ENCODE assay signal across 8 mouse cellular contexts in genomic region chr16:22302606-22303005, GRCm38 (mm10). TPM values are rescaled to one million over a fixed set of nuclear protein-coding genes. Genes with fewer than 3 reads are reported as not detected.
DNase-seq lines count a peak whose midpoint lies in the region; ATAC-seq and TF ChIP-seq lines count a peak whose summit lies in the region.

No protein-coding gene starts in this region.

- DNase-seq in adrenal gland, postnatal 14 days, result peak; percentile 87
- peak; percentile 65 for DNase-seq in embryo, embryonic 9.5 days (ENCODE audit: extremely low spot score)
- peak; percentile 3 for DNase-seq in gonadal fat pad, adult 2 months (ENCODE audit: low read depth)
- DNase-seq in kidney, postnatal 14 days, result peak; percentile 85
- DNase-seq in liver, postnatal 0 days, result peak; percentile 80
- peak; percentile 75 for DNase-seq in retina, postnatal 1 day
- peak; percentile 57 to 62 for DNase-seq in thymus, postnatal 36 days

- H3K4me1 ChIP-seq in E14TG2a.4 (replicated peaks; ENCODE audit: low read depth, low read length), result peaks cover 7% of the 10 kb centered on the region; the same call in 1 of the 2 replicates
- no peaks in the 10 kb centered on the region for H3K4me1 ChIP-seq in liver, postnatal 0 days (ENCODE audit: insufficient read depth)

- no peak overlapping the region for H3K9ac ChIP-seq in liver, postnatal 0 days (replicated peaks)

- TF ChIP-seq CTCF in E14TG2a.4 (conservative IDR thresholded peaks at IDR 0.05; ENCODE audit: low read length), result peak; percentile 81
- TF ChIP-seq CTCF in liver, postnatal 0 days (IDR thresholded peaks at IDR 0.05; ENCODE audit: low read depth), result peak; percentile 94

- no peak overlapping the region for H3K4me2 ChIP-seq in liver, postnatal 0 days (ENCODE audit: low read depth, low read length)

- no peak for TF ChIP-seq EP300 in liver, postnatal 0 days (IDR thresholded peaks at IDR 0.05; ENCODE audit: low read depth)

- no peaks in the 10 kb centered on the region for H3K36me3 ChIP-seq in E14TG2a.4 (ENCODE audit: insufficient read depth, low read length)
- no peaks in the 10 kb centered on the region for H3K36me3 ChIP-seq in liver, postnatal 0 days (replicated peaks; ENCODE audit: insufficient read depth, low read length)

- ATAC-seq in liver, postnatal 0 days, result peak; percentile 40; the same call in 1 of the 2 replicates

- peaks cover 18% of the 10 kb centered on the region for H3K27me3 ChIP-seq in E14TG2a.4 (ENCODE audit: insufficient read depth, low read length)
- no peaks in the 10 kb centered on the region for H3K27me3 ChIP-seq in liver, postnatal 0 days (ENCODE audit: insufficient read depth, low read length)

- H3K4me3 ChIP-seq in E14TG2a.4 (replicated peaks; ENCODE audit: low read length), result no peak overlapping the region
- no peak overlapping the region for H3K4me3 ChIP-seq in liver, postnatal 0 days (ENCODE audit: low read depth, low read length)

- H3K9me3 ChIP-seq in E14TG2a.4 (ENCODE audit: low read length), result no peaks in the 10 kb centered on the region
- no peaks in the 10 kb centered on the region for H3K9me3 ChIP-seq in liver, postnatal 0 days (ENCODE audit: low read length)

- 21% methylated on average over 5 of the region's 5 CpGs for WGBS in liver, postnatal 0 days (ENCODE audit: insufficient replicate concordance)

- H3K27ac ChIP-seq in liver, postnatal 0 days (ENCODE audit: low read depth), result no peak overlapping the region

RNA-seq across cellular contexts. Expression of gene Tra2b, which starts 36.8 kb away (rescaled TPM):
- total RNA-seq in adrenal gland, postnatal 14 days (2021), result 126 and 127 TPM in 2 replicates
- 36.9 and 41.9 TPM in 2 replicates for polyA plus RNA-seq in gonadal fat pad, adult 2 months (2012; rRNA removed)
- 85.8 and 99.5 TPM in 2 replicates for polyA plus RNA-seq in liver, postnatal 0 days (2015; fragmentation: Nextera tagmentation; extraction: Ambion mirVana)

Comparison
In these comparisons a context has a peak if more than half of its experiments do, and no peak if none do; other contexts are left out.
1. DNase-seq: peak in every context shown above with its lines; median percentile 87 in adrenal gland, postnatal 14 days; 85 in kidney, postnatal 14 days; 80 in liver, postnatal 0 days; 75 in retina, postnatal 1 day; 65 in embryo, embryonic 9.5 days; 60 in thymus, postnatal 36 days; 3 in gonadal fat pad, adult 2 months.